Mouse (Mus musculus) forebrain, postnatal 0 days (tissue): ENCODE results near the gene Elp1. TPM values are rescaled to one million over a fixed set of nuclear protein-coding genes. Genes with fewer than 3 reads are reported as not detected.

ENCODE experiments used
- ATAC-seq: fragments of 200-750 bp; cut with Nextera tagmentation; 2 replicates; pipeline ENCODE4 v1.8.0; 2017; ENCODE audit warnings: mild to moderate bottlenecking, moderate library complexity
- DNase-seq: peaks from one replicate; pipeline ENCODE4 v3.0.0-alpha.2; 2015
- H3K27ac ChIP-seq: fragments of 300-500 bp; sonication (generic); 2 replicates; pipeline ENCODE4 v1.5.1; 2014; ENCODE audit warnings: low read depth, mild to moderate bottlenecking, antibody characterized with exemption, low read length, moderate library complexity, mixed read lengths
- H3K27me3 ChIP-seq: fragments of 300-500 bp; sonication (generic); 2 replicates; pipeline ENCODE4 v1.6.1; 2014; ENCODE audit warnings: mild to moderate bottlenecking, low read length, mixed read lengths; ENCODE audit not compliant: insufficient read depth
- H3K36me3 ChIP-seq: fragments of 300-500 bp; sonication (generic); 2 replicates; pipeline ENCODE4 v1.6.1; 2014; ENCODE audit warnings: mild to moderate bottlenecking, moderate library complexity; ENCODE audit not compliant: insufficient read depth
- H3K4me1 ChIP-seq: fragments of 300-500 bp; sonication (generic); 2 replicates; pipeline ENCODE4 v1.6.1; 2014; ENCODE audit warnings: antibody characterized with exemption; ENCODE audit not compliant: insufficient read depth
- H3K4me2 ChIP-seq: fragments of 300-500 bp; sonication (generic); 2 replicates; pipeline ENCODE4 v1.6.1; 2014; ENCODE audit warnings: low read depth, mild to moderate bottlenecking, moderate library complexity
- H3K4me3 ChIP-seq: fragments of 300-500 bp; sonication (generic); 2 replicates; pipeline ENCODE4 v1.5.1; 2014; ENCODE audit warnings: low read depth, low read length, mixed read lengths
- H3K9ac ChIP-seq: fragments of 300-500 bp; sonication (generic); 2 replicates; pipeline ENCODE4 v1.6.1; 2014; ENCODE audit warnings: mild to moderate bottlenecking
- H3K9me3 ChIP-seq: fragments of 300-500 bp; sonication (generic); 2 replicates; pipeline ENCODE4 v1.6.1; 2016; ENCODE audit warnings: low read length
- CTCF ChIP-seq: sonication (generic); IDR thresholded peaks from 2 replicates; pipeline ENCODE4 v1.5.1; 2016; ENCODE audit warnings: antibody characterized with exemption, control low read depth, low read depth
- WGBS: fragments of 180-500 bp; shearing (Covaris S2); extraction: QIAGEN DNeasy Blood & Tissue Kit; methylation state at CpG from one replicate; pipeline ENCODE4 v1.1.7; 2014; 5-methylcytosine and 5-hydroxymethylcytosine counted together
- polyA plus RNA-seq: library from polyadenylated mRNA; unstranded; fragments of >200 nt; fragmentation: Nextera tagmentation; extraction: Ambion mirVana; gene quantifications from 2 replicates; pipeline ENCODE4 v1.2.1, GENCODE M21; 2015
- total RNA-seq: library from RNA; depleted of rRNA; stranded (reverse); fragments of >200 nt; gene quantifications from 2 replicates; pipeline ENCODE4 v1.2.3, GENCODE M21; 2014

The Elp1 gene
- total and polyA plus RNA-seq, 2 experiments from 2014 or later, result 44.8 to 98.1 TPM

DNA sequence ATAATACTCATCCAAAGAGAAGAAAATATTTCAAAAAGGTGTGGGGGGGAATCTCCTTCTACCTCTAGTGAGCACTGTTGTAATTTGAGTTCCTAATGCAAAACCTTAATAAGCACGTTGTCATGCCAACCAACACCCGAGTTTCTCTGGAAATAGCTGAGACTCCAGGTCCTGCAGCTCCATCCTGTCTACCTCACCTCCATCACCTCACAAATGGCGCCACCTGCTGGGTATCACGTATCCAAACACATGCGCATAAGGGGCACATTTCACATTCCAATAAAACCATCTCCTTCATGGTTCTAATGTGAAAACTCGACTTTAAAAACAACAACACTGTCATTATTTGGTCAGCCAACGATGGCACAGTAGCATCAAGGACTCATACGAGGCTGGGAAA, 76.3 kb downstream of the Elp1 start:
- 54% methylated on average over 8 of the region's 8 CpGs for WGBS
- H3K9ac ChIP-seq, result no peak overlapping the region
- H3K4me1 ChIP-seq, result no peaks in the 10 kb centered on the region
- no peaks in the 10 kb centered on the region for H3K36me3 ChIP-seq
- no peaks in the 10 kb centered on the region for H3K27me3 ChIP-seq
- peak; percentile 18; the same call in 1 of the 2 replicates for ATAC-seq
- no peaks in the 10 kb centered on the region for H3K9me3 ChIP-seq
- no peak overlapping the region for H3K4me2 ChIP-seq
- no peak overlapping the region for H3K4me3 ChIP-seq
- TF ChIP-seq CTCF, result peak; percentile 32
- no peak overlapping the region for H3K27ac ChIP-seq
- DNase-seq, result peak; percentile 18

GRCm38 (mm10) chr4:56723237-56723636, 78.9 kb downstream of the Elp1 start:
- DNase-seq (no peak), ATAC-seq (no peak)
- H3K4me2 ChIP-seq, result no peak overlapping the region
- no peaks in the 10 kb centered on the region for H3K27me3 ChIP-seq
- no peaks in the 10 kb centered on the region for H3K36me3 ChIP-seq
- H3K9me3 ChIP-seq, result no peaks in the 10 kb centered on the region
- no peak overlapping the region for H3K4me3 ChIP-seq
- TF ChIP-seq CTCF, result no peak
- 94% methylated on average over 6 of the region's 6 CpGs for WGBS
- H3K27ac ChIP-seq, result no peak overlapping the region
- no peaks in the 10 kb centered on the region for H3K4me1 ChIP-seq
- H3K9ac ChIP-seq, result no peak overlapping the region

DNA sequence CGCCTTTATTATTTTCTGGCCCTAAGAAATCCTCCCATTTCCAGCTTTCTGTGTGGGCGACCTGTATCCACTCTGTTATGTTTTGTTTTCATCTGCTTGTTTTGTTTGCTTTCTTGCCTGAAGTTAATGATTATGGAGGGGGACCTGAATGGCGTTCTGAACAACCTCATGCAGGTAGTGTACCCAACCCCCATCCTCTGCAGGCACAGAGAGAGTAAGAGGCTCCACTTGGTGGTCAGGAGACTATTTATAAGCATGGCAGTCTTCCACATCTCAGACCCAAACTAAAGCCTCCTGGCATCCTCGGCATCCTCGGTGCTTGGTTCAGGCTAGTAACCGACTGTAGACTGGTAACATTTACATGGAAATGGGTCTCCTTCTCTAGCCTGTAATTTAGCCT, 79.8 kb downstream of the Elp1 start:
- Histone ChIP-seq H3K4me2 (no peak overlapping the region), H3K27me3 (no peaks in the 10 kb centered on the region), H3K4me1 (no peaks in the 10 kb centered on the region), H3K36me3 (no peaks in the 10 kb centered on the region), H3K9ac (no peak overlapping the region), H3K9me3 (no peaks in the 10 kb centered on the region), H3K4me3 (no peak overlapping the region), H3K27ac (no peak overlapping the region)
- TF ChIP-seq CTCF, result no peak
- DNase-seq (no peak), ATAC-seq (no peak)
- WGBS, result 67% methylated on average over 6 of the region's 6 CpGs

DNA sequence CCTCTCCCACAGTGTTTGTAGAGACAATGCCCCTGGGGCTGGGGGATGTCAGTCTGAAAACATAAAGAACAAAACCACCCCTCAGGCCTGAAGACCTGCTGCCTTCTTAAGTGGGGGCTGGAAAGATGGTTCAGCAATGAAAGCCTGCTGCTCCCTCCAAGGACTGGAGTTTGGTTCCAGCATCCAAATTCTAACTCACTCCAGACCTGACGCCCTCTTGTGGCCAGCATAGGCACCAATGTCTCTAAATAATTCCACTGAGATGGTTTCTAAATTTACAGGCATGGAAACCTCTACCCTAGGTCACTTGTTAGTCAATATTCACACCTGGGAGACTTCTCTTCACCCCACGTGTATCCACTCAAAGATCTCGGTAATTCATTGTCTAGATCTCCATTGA, 80.7 kb downstream of the Elp1 start:
- 31% methylated on average over 3 of the region's 3 CpGs for WGBS
- peak; percentile 38 for DNase-seq

GRCm38 (mm10) chr4:56720403-56720802, 81.7 kb downstream of the Elp1 start:
- TF ChIP-seq CTCF, result no peak
- DNase-seq, result no peak
- H3K4me3 ChIP-seq, result no peak overlapping the region
- no peak overlapping the region for H3K27ac ChIP-seq
- H3K9ac ChIP-seq, result no peak overlapping the region
- no peak for ATAC-seq
- no peak overlapping the region for H3K4me2 ChIP-seq
- no peaks in the 10 kb centered on the region for H3K27me3 ChIP-seq
- H3K9me3 ChIP-seq, result no peaks in the 10 kb centered on the region
- H3K4me1 ChIP-seq, result no peaks in the 10 kb centered on the region
- H3K36me3 ChIP-seq, result no peaks in the 10 kb centered on the region
- 85% methylated on average over 9 of the region's 9 CpGs for WGBS

More for the DNA sequence above, 80.7 kb downstream of the Elp1 start:
- no peaks in the 10 kb centered on the region for H3K27me3 ChIP-seq
- H3K27ac ChIP-seq, result no peak overlapping the region
- no peak overlapping the region for H3K4me3 ChIP-seq
- ATAC-seq, result no peak
- H3K9ac ChIP-seq, result no peak overlapping the region
- H3K4me1 ChIP-seq, result no peaks in the 10 kb centered on the region
- no peaks in the 10 kb centered on the region for H3K36me3 ChIP-seq
- H3K9me3 ChIP-seq, result no peaks in the 10 kb centered on the region
- peak; percentile 68 for TF ChIP-seq CTCF
- H3K4me2 ChIP-seq, result no peak overlapping the region

DNA sequence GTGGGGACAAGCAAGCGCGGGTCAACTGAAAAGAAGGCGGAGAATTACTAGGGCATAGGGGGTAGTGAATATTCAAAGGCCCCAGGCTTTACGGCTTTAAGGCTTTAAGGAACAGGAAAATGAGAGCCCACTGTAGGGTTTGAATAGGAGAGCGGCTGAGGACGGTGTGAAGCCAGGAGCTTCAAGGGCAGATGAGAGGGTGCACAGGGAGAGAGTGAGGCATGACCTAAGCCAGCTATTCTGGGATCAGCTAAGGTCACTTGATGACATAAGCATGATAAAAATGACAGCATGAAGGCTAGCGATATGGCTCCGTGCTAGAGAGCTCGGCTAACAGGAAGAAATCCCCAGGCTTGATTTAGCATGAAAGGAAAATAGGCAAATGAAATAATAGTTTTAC, 82.7 kb downstream of the Elp1 start:
- TF ChIP-seq CTCF, result no peak
- DNase-seq, result no peak
- Histone ChIP-seq H3K4me1 (no peaks in the 10 kb centered on the region), H3K9me3 (no peaks in the 10 kb centered on the region), H3K4me2 (no peak overlapping the region), H3K36me3 (no peaks in the 10 kb centered on the region), H3K9ac (no peak overlapping the region), H3K27ac (no peak overlapping the region), H3K4me3 (no peak overlapping the region), H3K27me3 (no peaks in the 10 kb centered on the region)
- WGBS, result 73% methylated on average over 9 of the region's 9 CpGs
- 0 out of 2 replicates have a peak, but pooled peaks have one; percentile 14 for ATAC-seq

DNA sequence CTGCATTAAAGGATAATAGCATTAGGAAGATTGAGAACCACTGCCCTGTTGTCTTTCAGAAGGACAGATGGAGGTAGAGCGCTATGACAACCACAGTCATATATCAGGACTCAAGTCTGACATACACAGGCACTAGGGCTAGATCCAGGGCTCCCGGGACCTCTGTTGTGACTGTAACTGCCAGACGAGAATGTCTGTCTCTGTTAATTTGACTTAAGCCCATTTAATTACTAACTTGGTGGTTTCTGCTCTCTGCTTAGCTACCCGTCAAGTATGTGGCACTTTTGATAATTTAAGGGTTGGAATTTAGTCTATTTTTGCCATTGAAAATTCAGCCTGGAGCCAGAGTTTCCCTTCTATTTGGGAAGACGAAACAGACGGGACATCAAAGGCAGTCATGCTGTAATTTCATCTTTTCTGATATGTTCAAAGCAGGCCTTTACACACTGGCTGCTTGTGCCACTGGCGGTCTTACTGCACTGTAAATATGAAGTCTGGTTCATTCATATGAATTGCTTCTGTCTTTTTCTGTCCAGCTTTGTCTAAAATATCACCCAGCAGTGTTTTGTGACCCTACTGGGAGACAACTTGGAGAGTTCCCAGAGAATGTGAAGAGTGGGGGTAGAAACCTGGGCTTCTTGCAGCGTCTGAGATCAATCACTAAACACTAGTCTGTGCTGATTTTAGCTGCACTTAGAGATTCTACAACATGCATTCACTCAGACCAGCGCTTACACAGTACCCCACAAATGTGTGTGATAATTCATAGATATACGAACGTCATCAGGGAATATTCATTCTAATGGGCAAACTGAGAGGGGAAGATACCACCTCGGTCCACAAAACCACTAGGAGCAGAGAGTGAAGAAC, 83.3 kb downstream of the Elp1 start:
- no peaks in the 10 kb centered on the region for H3K36me3 ChIP-seq
- no peaks in the 10 kb centered on the region for H3K27me3 ChIP-seq
- no peaks in the 10 kb centered on the region for H3K4me1 ChIP-seq
- H3K4me3 ChIP-seq, result no peak overlapping the region
- TF ChIP-seq CTCF, result no peak
- no peak overlapping the region for H3K9ac ChIP-seq
- DNase-seq, result peak; percentile 22
- 52% methylated on average over 12 of the region's 12 CpGs for WGBS
- no peak overlapping the region for H3K27ac ChIP-seq
- no peak overlapping the region for H3K4me2 ChIP-seq
- peak; percentile 77 for ATAC-seq
- no peaks in the 10 kb centered on the region for H3K9me3 ChIP-seq
